Mouse (Mus musculus): ENCODE measurements around the gene Atg4a-ps.

- TF ChIP-seq POLR2A (IDR thresholded peaks at IDR 0.05; ENCODE audit: borderline replicate concordance, low read depth, low read length) (no peak), CTCF (IDR thresholded peaks at IDR 0.05; ENCODE audit: low read depth, low read length) (no peak)
Observed at GRCm38 (mm10) chr3:103672716-103673115, 26.8 kb upstream of the Atg4a-ps start.

Measured in bone marrow macrophage, adult 2 months (primary cell).